Mouse (Mus musculus) heart, adult 11 months (tissue): Measurements from ENCODE around the gene Cxcr6.
"Not testable (repeated sequence)": the region's sequence is repeated elsewhere in the genome, so short reads cannot be mapped to it uniquely, and the experiment has no call there.

ENCODE experiments used
- DNase-seq: peaks from one replicate; pipeline ENCODE4 v3.0.0; 2022

Cxcr6 gene

GRCm38 (mm10) chr9:123806267-123806666 is at the start of gene Cxcr6:
Gene Cxcr6, plus strand, starts transcription at chr9:123806475.
- peak; percentile 61 for DNase-seq

DNA sequence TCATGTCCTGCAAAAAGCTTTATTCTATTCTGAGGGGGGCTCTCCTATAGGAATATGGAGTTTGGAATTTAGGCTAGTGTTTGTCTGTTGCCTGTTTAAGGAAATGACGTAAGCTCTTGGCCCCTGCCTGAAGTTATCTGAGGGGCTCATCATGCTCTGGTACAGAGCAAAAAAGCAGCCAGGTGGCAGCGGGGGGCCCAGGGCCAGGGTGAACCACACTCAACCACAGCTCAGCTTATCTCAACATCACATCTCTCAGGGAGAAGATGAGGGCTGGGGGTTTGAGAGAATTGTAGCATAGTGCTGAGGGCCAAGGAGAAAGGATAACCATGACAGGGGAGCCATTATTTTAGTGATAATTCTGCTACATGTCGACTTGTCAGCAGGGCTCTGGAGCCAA is 49.5 kb upstream of the Cxcr6 start:
- peak; percentile 44 for DNase-seq

DNA sequence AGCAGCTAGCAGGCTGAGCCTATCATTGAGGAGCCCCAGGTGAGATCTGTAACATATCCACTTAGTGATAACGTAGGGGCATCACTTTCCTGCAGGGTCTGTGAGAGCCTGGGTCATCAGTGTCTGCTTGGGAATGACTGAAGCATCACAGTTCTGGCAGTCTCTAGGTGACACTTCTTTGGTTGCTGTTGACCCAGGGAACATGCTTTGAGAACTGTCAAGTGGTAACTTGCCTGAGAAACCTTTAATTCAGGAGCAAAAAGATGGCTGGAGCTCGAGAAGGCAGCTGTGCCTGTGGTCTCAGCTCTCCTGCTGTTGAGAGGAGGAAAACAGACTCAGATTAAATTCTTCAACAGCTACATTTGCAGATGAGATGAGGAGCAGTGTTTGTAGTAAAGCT is 48.9 kb upstream of the Cxcr6 start:
- peak; percentile 34 for DNase-seq

DNA sequence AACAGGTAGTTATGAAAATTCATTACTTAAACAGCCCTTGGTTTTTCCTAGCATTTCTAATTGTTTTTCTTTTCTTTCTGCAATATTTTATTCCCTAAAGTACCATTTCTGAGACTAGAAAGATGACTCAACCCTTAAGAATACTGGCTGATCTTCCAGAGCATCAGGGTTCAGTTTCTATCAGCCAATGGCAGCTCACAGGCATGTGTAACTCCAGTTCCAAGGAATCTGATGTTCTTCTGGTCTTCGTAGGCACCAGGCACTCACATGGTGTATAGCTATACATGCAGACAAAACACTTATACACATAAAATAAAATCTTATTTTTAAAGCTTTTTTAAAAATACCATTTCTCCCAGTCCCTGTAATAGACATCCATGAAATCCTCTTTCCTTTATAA is 48.1 kb upstream of the Cxcr6 start:
- DNase-seq, result peak; percentile 68

DNA sequence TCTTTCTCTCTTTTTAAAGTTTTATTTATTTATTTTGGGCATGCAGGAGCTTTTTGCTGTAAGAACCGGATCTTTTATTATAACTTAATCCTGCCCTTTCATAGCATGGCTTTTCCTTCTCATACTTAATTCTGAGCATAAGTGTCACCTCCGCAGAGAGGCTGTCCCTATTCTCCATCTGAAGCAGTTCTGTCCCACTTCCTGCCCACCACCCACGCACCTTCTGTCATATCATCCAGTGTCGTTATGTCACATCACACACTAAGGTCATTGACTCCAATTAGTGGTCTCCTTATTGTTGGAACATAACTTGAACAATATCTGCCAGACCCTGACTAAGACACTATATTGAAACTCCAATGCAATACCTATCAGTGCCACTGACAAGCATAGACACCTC is 47.6 kb upstream of the Cxcr6 start:
- peak; percentile 58 for DNase-seq

DNA sequence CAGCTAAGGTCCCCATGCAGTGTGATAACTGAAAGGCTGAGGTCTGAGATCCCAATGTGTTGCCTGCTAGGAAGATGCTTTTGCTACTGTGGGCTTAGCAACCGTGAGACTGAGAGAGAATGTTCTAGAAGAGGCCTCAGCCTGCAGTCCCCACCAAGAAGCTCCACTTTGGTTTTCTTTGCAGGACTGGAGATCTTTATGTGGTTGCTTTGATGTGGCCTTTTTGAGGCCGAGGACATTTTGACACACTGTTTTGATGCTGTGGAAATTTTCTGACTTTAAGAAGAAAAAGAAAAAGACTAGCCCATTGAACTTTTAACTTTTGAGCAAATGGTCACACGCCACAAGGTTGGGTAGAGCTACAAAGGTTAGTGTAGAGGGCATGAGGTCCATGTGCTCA is 45.5 kb upstream of the Cxcr6 start:
- DNase-seq, result peak; percentile 50

- DNase-seq, result peak; percentile 90
These were observed 43.4 kb upstream of the Cxcr6 start for GRCm38 (mm10) chr9:123762886-123763285.

DNA sequence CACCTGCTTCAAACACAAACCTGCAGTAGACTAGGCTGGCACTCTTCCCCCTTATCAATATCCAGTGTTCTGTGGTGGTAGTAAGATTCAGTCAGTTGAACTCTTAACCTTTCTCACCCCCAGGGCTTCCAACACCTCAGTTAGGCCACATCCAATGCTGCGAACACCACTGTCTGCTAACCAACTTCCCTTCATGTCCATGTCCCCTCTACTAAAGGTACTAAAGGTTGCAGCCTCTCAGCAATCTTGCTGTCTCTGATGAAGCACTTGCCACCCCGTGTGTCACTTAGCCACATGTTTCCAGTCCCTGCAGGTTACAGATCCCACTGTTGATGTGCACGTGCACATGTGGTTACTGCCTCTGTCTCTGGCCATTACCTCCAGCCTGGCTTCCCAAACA is 42.5 kb upstream of the Cxcr6 start:
- DNase-seq, result no peak

GRCm38 (mm10) chr9:123766996-123767395 is 39.3 kb upstream of the Cxcr6 start:
- no peak for DNase-seq

- DNase-seq, result no peak
These were observed 37.8 kb upstream of the Cxcr6 start for GRCm38 (mm10) chr9:123768443-123768842.

GRCm38 (mm10) chr9:123769532-123769931 is 36.7 kb upstream of the Cxcr6 start:
- DNase-seq, result peak; percentile 93

GRCm38 (mm10) chr9:123773299-123773698 is 33.0 kb upstream of the Cxcr6 start:
- not testable (repeated sequence) for DNase-seq

GRCm38 (mm10) chr9:123788855-123789529 is 17.3 kb upstream of the Cxcr6 start:
- no peak for DNase-seq

GRCm38 (mm10) chr9:123796174-123796573 is 10.1 kb upstream of the Cxcr6 start:
- no peak for DNase-seq

GRCm38 (mm10) chr9:123801527-123801926 is 4.7 kb upstream of the Cxcr6 start:
- peak; percentile 81 for DNase-seq

DNA sequence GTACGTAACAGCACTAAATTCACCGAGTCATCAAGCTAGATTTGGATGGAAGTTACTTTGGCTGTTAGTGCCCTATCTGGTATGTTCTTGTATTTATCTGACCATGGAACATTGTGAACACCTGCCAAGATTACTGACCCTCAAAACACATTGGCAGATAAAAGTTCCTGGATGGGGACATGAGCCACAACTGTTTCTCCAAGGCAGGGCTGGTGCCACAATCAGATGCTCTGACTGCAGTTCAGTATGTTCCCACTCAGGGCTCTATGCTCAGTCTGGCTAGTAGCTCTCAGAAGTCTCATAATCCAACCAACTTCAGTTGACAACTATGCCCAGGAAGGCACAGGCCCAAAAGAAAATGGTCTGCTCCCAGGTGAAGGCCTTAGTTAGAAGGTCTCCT is 3.9 kb upstream of the Cxcr6 start:
- DNase-seq, result peak; percentile 91

GRCm38 (mm10) chr9:123802896-123803295 is 3.4 kb upstream of the Cxcr6 start:
- DNase-seq, result peak; percentile 49

GRCm38 (mm10) chr9:123805241-123805640 is 1.0 kb upstream of the Cxcr6 start:
- DNase-seq, result peak; percentile 23

GRCm38 (mm10) chr9:123808583-123808982 is 2.3 kb downstream of the Cxcr6 start:
- DNase-seq, result peak; percentile 92

GRCm38 (mm10) chr9:123811831-123812230 is 5.6 kb downstream of the Cxcr6 start:
- DNase-seq, result peak; percentile 72

DNA sequence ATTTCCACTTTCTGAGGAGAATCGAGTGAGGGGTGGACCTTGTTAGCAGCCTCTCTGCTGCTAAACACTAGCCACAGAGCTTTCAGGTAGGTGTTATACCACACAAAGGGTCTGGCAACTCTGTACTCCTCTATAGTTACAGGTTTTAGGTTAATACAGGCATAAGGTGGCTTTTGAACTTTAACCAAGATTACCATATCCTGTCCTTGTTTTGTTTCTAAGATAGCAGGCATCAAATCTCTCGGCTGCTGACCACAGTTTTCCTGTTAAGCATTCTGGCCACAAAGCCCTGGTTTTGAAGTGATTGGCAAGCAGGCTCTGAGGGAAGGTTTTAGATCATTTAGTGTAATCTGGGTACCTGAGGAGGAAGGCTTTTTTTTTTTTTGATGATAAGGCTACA is 8.1 kb downstream of the Cxcr6 start:
- peak; percentile 48 for DNase-seq

DNA sequence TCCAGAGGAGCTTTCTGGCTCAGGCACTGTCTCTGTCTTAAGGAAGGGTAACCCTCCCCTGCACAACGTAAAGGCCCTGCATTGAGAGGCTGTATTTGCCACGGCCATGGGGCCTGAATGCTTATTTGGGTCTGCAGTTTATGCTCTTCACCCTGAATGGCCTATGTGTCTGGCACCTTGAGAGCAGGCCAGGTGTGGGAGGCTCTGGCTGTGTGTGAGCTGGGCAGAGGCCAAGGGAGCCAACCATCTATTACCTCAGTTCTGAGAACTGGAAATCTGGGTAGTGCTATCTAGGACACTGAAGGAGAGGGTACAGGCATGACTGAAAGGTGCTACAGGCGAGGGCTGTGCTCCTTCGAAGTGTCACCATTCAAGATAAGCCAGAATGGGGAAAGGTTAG is 8.5 kb downstream of the Cxcr6 start:
- DNase-seq, result peak; percentile 90

DNA sequence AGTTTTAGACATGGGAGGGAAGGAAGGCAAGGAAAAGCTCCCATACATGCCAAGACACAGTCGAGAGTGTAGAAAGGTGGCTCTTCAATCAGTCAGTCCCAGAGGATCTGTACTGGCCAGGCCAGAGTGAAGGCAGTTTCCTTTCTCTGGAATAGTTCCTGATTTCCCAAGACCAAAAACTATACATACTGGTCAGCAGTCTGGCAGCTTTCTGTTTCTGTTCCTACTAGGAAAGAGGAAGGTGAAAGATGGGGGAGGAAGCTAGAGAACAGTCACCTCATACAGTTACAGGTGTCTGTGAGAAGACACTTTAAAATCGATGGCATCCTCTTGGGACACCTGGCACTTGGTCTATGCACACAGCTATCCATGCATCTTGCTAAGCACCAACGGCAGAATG is 9.2 kb downstream of the Cxcr6 start:
- DNase-seq, result peak; percentile 89

DNA sequence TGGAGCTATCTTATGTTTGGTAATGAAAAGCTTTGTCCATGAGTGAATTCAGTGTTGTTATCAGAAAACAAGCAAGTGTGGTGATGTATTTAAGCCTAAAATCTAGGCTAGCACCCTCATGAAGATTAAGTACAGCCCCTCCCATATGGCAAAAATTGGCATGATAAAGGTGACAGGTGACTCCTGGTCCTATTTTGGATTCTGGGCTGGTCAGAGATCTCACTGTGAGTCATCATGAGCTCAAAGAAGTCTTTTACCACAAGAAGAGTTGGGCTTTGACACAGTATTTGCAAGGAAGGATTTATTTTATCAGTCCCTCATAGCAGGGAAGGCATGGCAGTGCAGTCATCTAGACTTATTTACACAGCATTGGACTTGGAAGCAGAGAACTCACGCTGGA is 9.7 kb downstream of the Cxcr6 start:
- peak; percentile 34 for DNase-seq

DNA sequence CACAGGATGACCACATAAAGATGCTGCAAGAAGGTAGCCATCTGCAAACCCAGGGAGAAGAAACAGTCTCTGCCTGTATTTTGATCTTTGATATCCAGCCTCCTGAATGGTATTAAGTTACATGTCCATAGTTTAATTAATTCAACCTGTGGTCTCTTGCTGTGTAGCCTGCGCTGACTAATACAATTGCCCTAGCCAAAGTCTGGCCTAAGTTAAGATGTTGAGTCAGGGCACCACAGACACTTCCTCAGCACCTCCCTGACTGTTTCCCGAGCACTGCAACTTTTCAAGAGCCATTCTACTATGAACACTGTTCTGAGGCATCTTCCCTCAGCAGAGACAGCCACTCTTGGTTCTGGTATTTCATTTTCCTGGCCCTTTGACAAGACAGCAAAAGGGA is 12.3 kb downstream of the Cxcr6 start:
- peak; percentile 61 for DNase-seq
